Mouse (Mus musculus) left cerebral cortex, adult 18-20 months (tissue): ENCODE results near the gene Ppp2r5a. TPM values are rescaled to one million over a fixed set of nuclear protein-coding genes. Genes with fewer than 3 reads are reported as not detected.
A peak's percentile ranks its signal among the peaks of the same experiment; 100 is the strongest.

Source experiments
- DNase-seq, 2 experiments: peaks; one replicate each; pipeline ENCODE4 v3.0.0; 2021 to 2022; ENCODE audit warnings: low spot score in 2 of 2, mixed read lengths in 1 of 2
- total RNA-seq, 2 experiments: library from RNA; stranded (reverse); gene quantifications; 2 replicates each; pipeline ENCODE4 v1.2.3; 2021

Ppp2r5a gene
- total RNA-seq, 2 experiments from 2014 or later: 89.2 to 94.1 TPM

DNA sequence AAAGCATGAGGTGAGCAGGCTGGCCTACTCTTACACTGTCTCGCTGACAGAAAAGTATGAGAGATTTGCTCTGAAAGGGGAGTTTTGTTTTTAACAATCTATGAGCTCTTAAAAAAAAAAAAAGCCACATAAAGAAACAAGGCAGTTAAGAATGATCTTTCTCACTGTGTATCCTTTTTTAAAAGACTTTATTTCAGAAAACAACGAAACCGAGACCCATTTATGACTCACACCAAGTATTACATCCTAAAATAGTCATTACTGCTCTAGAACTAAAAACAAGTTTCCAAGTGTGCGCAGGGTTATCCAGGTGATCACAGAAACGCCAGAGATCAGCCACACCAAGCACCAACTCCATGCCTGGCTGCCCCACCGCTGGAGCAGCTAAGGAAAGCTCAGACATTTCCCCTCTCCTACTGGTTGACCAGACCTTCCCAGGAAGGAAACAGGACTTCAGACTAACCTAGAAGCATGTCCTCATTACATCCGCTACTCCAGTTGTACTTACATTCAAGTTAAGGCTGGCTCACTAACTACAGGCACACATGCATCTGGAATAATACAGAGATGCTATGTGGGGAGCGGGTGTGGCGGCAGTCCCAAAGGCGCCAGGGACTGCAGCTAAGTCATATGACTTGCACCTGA, 18.2 kb downstream of the Ppp2r5a start:
- DNase-seq: no peak

DNA sequence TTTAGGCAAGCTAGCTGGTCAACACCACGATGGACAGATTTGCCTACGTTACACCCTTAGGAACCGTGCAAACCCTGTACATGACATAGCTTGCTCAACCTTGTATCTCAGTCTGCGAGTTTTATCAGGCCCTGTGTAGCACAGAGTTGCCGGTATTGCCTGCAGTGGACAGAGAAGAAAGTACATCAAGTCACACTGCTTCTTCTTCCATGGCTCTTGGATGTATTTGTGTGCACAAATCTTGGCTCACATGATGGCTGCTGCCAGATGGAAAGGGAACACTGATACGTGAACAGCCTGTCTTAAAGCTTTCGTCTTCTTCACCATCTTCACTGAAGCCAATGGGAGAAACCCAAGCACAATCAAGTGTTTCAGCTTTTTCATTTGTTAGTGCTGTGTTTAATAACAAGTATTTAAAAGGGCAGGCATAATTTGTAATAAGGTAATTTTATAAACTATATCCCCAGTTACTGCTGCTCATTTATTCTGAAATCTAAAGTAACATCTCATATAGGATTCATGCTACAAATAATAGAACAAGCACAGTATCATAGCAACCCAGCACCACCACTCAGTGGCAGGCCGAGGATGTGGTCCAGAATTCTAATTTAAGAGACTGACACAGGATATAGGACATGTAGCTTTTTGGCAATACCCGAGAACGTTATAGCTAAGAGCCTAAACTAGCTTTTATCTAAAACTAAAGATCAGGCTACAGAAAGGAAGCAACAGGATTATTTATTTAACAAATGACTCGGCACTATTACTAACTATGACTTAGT, 20.9 kb downstream of the Ppp2r5a start:
- DNase-seq: peak; percentile 22 to 24

DNA sequence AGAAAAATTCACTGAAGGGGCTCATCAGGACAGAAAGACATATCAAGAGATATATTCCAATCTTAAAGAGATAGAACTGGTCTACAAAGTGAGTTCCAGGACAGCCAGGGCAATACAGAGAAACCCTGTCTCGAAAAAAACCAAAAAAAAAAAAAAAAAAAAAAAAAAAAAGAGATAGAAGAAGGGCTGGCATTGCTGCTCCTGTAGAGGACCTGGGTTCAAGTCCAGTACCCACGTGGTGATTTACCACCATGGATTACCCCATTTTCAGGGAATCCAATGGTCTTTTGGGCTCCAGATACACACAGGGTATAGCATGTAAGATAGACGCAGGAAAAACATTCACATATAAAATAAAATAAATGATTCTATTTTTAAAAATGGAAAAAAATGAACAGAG, 22.2 kb downstream of the Ppp2r5a start:
- DNase-seq: no peak

DNA sequence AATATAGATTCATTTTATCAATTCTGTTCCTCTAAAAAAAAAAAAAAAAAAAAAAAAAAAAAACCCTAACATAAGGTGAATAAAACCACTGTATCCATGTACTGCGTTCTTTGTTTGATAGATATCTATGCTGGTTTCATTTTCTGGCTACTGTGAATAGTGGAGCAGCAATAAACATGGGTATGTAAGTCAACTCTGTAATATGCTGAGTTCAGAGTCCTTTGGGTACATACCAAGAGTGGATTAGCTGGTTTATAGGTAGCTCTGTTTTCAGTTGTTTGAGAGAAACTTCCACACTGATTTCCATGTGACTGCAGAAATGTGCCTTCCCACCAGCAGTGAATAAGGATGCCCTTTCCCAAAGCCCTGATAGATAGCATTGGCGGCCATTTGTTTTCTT, 25.0 kb downstream of the Ppp2r5a start:
- DNase-seq: no peak

DNA sequence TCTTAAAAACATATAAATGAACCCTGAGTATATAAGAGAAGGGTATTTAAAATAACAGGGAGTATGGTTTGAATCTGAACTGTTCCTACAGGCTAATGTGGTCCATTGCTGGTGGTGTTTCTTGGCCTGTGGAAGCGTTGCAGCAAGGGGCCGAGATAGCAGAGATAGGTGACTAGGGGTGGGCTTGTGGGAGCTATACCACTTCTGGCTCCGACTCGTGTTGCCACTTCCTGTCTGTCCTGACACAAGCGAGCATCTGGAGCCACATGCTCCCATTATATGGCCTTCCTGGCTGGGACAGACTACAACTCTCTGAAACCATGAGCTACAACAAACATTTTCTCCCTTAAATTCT, 27.5 kb downstream of the Ppp2r5a start:
- no peak for DNase-seq

DNA sequence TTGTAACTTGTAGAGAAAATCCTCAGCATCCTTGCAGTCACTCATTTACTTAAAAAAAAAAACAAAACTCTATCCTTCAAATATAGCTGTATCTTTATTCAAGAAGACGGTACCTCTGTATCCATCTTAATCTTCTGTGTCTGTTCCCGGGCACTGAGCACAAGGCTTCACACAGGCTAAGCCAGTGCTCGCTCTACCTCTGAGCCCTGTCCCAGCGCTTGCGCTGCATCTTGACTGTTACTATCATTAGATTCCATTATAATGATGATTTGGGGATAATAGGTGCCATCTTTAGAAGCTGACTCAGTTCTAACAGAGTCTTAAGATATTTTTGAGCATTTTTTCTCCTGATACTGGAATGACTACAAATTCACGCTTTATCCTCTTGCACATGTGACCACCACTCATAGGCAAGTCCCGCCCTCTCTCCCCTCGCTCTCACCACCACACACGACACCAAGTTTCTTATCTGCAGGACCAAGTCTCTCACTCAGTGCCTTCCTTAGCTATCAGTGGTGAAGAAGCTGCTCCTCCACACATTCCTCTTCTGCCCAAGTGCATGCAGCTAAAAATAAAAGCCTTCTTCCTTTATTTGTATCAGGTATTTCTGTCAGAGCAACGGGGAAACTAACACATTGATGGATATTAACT, 28.0 kb downstream of the Ppp2r5a start:
- no peak for DNase-seq

DNA sequence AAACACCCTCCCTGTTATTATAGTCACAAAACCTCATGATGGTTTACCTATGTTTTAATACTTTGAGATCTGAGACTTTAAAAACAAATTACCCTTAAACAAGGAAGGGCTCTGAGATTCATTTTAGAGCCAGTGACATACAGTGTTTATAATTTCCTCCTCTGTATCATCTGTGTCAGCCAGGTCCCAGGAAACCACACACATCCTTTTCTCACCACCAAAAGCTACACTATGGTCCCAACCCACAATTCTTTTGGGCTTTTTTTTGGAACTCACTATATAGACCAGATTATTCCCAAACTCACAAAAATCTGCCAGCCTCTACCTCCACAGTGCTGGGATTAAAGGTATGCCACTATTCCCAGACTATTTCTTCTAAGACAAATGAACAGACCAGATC, 33.9 kb downstream of the Ppp2r5a start:
- DNase-seq: no peak

DNA sequence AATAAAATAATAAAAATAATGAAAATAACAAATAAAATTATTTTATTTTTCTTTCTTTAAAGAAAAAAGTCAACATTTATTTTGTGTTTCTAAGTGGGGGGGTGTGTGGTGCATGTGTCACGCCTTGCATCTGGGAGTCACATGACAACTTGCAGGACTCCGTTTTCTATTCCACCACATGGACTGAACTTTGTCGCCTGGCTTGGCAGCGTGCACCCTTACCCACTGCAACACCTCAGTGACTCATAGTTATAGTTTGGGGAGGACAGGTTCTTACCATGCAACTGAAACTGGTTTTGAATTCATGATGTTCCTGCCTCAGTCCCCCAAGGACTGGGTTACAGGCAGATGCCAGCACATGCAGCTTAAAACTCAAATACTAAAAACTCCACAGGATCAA, 34.9 kb downstream of the Ppp2r5a start:
- DNase-seq: no peak

DNA sequence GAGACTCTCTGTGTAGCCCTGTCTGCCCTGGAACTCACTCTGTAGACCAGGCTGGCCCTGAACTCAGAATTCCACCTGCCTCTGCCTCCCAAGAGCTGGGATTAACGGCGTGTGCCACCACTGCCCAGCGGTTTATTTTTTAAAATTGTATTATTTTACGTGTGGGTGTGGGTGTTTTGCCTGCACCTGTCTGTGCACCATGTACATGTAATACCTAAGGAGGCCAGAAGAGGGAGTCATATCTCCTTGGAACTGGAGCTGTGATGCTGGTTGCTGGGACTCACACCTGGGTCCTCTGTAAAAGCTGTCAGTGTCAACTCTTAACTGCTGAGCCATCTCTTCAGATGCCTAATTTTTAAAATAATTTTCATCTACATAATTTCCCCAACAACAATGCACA, 38.6 kb downstream of the Ppp2r5a start:
- DNase-seq: no peak

DNA sequence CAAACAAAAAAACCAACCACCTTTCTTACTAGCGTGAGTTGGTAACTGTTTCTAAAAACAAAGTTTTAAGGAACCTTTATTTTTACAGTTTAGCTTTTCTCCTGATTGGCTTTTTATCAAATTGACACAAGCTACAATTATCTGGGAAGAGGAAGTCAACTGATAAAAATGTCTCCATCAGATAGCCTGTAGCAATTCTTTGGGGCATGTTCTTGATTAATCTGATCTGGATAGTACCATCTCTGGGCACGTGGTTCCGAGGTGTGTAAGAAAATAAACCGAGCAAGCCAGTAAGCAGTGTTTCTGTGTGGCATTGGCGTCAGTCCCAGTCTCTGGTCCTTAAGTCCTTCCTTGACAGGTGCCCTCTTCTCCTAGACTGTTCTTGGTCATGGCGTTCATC, 40.7 kb downstream of the Ppp2r5a start:
- no peak for DNase-seq

DNA sequence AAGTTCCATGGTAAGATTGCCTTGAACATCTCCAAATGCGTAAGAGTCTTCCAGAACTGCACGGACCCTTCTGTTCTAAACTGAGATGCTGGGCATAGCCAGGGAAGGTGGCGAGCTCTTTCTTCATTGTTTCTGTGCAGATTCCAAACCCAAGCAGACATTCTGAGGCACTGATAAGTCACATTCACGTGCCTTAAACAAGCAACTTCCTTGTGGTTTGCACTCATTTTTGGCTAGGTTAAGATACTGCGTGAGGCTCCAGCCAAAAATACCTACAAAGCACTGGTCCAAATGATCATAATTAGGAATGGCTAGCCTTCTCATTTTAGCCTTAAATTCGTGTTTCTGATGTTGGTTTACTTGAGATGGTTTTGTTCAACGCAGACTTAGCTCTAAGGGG, 43.6 kb downstream of the Ppp2r5a start:
- no peak for DNase-seq

DNA sequence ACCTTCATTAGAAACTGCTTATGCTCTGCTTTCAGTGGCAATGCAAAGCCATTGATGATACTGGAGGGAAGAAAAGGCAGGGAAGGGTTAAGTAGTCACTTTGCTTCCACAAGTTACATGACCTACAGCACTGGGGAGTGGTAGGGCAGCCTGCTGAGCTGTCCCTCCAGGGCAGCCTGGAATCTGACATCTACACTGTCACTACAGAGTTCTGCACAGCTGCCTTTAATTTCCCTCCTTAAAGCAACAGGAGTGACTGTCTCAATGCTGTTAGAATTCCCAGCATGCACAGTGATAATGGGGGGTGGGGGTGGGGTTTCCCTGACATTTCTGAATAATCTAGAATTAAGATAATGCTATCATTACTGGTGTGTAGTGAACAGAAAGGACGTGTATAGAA, 46.1 kb downstream of the Ppp2r5a start:
- DNase-seq: no peak

DNA sequence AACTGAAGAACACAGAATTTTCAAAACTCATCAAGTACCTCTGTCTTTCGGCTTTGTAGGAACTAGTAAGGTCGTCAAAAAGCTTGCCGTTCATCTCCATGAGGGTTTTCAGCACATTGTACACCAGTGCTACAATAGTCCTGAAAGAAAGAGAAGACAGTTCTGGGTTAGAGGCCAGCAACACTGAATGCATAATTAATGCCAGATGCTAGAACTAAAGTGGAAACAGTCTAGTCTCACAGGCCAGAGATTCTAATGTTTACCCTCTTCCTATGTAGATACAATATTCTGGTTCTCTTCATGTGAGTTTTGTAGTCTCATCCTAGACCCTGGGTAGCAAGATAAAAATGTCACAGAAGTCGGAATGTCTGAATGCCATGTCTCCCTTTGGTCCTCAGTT, 49.2 kb downstream of the Ppp2r5a start:
- DNase-seq: no peak

DNA sequence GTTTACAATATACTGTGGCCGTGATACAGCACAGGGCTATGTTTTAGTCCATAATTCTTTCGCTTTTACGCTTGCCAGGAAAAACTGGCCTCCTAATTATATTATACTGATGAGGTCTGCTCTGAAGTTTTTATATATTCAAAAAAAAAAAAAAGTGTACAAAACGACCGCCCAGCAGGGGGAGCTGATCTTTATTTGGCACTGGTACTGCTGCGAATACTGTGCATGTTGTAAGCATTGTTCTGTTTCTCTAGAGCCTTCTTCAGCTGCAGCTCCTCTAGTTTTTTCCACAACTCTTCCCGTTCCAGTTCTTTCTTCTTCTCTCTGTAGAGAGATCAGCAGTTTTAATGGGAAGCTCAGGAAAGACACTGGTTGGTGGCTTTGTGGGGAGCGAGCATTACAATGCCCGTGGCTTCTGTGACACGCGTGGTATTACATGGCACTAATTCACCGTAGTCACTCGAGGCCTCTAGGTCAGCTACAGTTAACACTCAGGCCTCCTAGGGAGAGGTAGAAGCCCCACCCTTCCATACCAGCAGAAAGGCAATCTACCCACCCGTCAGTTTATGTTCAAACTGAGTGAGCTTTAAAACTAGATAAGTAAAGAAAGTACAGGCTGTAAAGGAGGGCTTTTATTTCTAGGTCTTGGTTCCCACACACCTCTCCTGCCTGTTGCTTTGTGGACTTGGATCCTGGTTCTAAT, 50.1 kb downstream of the Ppp2r5a start:
- peak; percentile 45 to 68 for DNase-seq

DNA sequence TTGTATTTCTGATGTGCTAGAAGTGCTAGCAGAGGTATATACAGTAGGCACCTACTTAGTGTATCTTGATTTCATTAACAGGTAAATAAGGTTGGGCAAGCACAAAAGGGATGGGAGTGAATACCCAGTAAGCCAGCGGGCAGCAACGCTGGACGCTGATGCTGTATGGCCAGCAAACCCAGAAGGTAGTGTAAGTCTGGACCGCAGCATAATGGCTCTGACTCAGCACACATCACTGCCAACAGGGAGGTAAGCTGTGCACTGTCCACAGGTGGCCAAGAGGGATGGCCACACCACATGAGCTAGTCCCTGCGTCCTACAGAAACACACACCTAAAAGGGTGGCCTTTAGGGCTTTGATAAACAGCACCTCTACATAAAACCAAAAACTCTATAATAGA, 52.7 kb downstream of the Ppp2r5a start:
- no peak for DNase-seq

DNA sequence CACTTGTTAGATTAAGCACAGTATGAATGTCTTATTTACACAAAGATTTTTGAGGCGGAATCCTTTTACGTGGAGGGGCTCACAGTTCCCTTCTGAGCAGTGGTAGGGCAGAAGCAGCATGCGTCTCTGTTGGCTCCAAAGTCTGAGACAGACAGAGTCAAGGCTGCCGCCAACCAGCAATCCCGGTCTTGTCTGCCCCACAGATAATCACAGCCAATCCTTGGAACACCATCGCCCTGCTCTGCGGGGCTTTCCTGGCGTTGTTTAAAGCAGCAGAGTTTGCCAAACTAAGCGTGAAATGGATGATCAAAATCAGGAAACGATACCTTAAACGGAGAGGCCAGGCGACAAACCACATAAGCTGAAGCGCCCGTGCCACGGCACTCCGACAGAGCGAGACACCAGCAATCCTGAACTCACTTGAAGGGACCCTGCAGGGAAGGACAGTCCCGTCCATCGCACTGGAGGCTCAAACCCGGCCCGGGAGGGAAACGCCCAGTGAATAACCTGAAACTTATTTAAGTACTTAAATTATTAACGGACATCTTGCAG, 53.5 kb downstream of the Ppp2r5a start:
- DNase-seq: no peak

DNA sequence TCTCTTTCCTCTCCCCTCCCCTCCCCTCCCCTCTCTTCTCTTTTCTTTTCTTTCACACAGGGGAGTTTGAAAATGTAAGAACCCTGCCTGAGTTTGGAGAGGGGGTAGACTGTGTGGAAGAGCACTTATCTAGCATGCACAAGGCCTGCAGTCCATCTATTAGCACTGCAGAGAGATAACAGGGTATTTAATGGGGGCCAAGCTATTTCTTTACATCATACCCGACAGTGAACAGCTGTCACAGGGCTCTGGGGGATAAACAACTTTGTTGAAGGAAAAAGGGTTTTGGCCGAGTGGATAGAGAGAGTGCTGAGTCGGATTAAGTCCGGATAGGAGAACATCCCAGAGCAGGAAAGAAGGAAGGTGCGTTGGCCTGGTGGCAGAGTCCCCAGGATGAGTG, 54.1 kb downstream of the Ppp2r5a start:
- no peak for DNase-seq

DNA sequence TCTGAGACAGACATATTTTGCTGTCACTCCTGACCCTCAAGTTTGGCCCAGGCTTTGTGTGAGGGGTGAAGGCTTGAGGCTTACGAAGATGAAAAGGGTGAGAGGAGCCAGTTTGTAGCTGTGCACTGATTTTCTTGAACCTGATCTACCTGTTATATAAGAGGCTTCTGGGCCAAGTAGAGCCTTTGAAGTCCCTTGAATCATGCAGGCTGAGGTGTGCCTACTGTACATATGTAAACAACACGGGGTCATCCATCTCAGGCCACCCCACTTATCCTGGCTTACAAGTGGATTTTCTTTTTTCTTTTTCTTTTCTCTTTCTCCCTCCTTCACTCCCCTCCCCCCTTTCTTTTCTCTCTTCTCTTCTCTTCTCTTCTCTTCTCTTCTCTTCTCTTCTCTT, 54.5 kb downstream of the Ppp2r5a start:
- DNase-seq: no peak

DNA sequence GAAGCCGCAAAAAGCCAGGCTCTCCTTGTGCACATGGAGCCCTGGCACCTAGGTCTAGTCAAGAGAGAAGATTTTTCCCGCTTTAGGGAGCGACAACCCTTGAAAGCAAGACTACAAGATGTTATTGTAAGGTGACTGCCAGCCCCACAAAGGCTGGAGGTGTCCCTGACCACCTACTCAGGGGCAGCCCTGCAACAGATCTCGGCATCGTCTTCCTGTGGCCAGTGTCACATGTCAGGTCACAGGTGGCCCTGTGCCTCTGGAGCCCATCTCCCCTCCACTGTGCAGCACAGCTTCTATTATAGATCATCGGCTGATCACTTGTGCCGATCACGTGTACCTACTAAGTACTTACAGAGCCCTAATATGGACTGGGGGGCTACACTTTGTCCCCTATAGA, 55.5 kb downstream of the Ppp2r5a start:
- no peak for DNase-seq

DNA sequence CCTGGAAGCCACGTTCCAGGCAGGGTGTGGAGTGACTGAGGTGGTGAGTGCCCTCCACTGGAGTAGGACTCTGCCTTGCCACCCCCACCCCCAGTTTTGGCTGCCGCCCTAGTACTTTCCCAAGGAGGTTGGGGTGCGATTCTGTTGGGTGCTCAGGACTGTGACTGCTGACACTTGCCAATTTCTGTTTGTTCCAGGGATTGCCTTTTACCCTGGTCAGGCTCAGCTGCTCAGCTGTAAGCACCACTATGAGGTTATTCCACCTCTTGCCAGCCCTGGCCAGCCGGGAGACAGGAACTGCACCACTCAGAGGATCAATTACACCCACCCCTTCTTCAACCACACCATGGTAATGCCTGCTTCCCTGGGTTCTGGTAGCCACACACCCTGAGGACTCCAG, 62.5 kb downstream of the Ppp2r5a start:
- no peak for DNase-seq

DNA sequence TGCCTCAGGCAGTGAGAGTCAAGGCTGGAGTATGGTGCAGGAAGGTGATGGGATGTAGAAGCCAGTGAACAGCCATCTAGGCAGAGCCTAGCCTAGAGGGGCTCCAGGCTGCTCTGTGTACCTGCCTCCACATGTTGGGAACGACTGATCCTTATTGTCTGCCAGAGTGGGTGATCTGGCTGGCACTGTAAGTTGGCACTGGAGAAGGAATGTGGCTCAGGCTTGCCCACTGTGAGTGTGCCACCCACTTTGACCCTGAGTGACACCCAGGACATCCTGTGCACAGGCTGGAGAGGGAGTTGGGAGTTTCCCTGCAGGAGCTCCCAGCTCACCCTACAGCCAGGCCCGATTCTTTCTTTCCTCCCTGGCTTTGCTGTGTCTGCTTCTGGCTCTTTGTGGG, 63.2 kb downstream of the Ppp2r5a start:
- no peak for DNase-seq

DNA sequence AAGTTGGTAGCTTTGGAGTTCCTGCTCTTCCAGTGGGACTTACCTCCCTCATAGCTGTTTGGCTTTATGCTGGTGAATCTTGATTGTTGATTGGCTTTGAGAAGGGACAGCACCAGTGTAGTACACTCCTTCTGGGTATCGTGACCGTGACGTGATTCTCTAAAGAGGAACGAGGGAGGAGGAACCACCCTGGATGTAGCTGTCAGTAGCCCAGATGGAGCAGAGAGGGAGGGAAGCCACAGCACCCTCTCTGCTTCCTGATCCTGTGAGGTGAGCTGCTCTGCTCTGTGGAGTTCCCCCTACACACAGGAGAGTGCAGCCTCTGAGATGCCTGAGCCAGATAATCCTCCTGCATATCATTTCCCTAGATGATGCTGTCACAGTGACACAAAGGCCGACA, 68.6 kb downstream of the Ppp2r5a start:
- DNase-seq: no peak
